Mouse (Mus musculus): ENCODE measurements around the gene Gm17604.

- TF ChIP-seq CTCF (IDR thresholded peaks at IDR 0.05; ENCODE audit: low read depth, low read length), result no peak
- no peak for TF ChIP-seq POLR2A (IDR thresholded peaks at IDR 0.05; ENCODE audit: extremely low read depth, insufficient read depth, low read length)
These were observed 33.4 kb downstream of the Gm17604 start for GRCm38 (mm10) chrX:164971206-164971605.

Measured in liver, adult 2 months (tissue).